Mouse (Mus musculus): ENCODE results near the gene Lce1d.
"Not testable (repeated sequence)": the region's sequence is repeated elsewhere in the genome, so short reads cannot be mapped to it uniquely, and the experiment has no call there.

Gene Lce1d

GRCm38 (mm10) chr3:92687110-92687509 lies at the start of gene Lce1d:
Lce1d (minus strand) TSS chr3:92687210.
- DNase-seq = no peak

GRCm38 (mm10) chr3:92722631-92723030 lies 35.6 kb upstream of the Lce1d start:
- no peak for DNase-seq

GRCm38 (mm10) chr3:92720250-92720649 lies 33.2 kb upstream of the Lce1d start, which contains the start of gene Lce1f:
Lce1f (minus strand) TSS chr3:92720350.
- DNase-seq = no peak

- no peak for DNase-seq
Observed at GRCm38 (mm10) chr3:92715122-92715521, 28.1 kb upstream of the Lce1d start.

GRCm38 (mm10) chr3:92708974-92709373 lies 22.0 kb upstream of the Lce1d start, which contains the start of gene Lce1e:
Lce1e (minus strand) TSS chr3:92709074.
- DNase-seq = no peak

- DNase-seq = no peak
Observed at GRCm38 (mm10) chr3:92694613-92695012, 7.6 kb upstream of the Lce1d start.

GRCm38 (mm10) chr3:92691688-92692087 lies 4.7 kb upstream of the Lce1d start:
- no peak for DNase-seq

GRCm38 (mm10) chr3:92689154-92689553 lies 2.1 kb upstream of the Lce1d start:
- DNase-seq = not testable (repeated sequence)

GRCm38 (mm10) chr3:92678947-92679346 lies 8.1 kb downstream of the Lce1d start, which contains the start of gene Lce1c:
Lce1c (plus strand) TSS chr3:92679247.
- DNase-seq = no peak

- no peak for DNase-seq
Observed at GRCm38 (mm10) chr3:92670215-92670614, 16.8 kb downstream of the Lce1d start, which contains the start of gene Lce1a2. Lce1a2 (minus strand) TSS chr3:92670315.

- no peak for DNase-seq
Observed at GRCm38 (mm10) chr3:92656826-92657225, 30.2 kb downstream of the Lce1d start, which contains the start of gene Lce1b. Lce1b (minus strand) TSS chr3:92656926.

GRCm38 (mm10) chr3:92648207-92648606 lies 38.8 kb downstream of the Lce1d start, which contains the start of gene Lce1a1:
Lce1a1 (minus strand) TSS chr3:92648307.
- DNase-seq = no peak

GRCm38 (mm10) chr3:92639854-92640253 lies 47.2 kb downstream of the Lce1d start:
- no peak for DNase-seq

- no peak for DNase-seq
Observed at GRCm38 (mm10) chr3:92638653-92638991, 48.4 kb downstream of the Lce1d start.

- DNase-seq = no peak
Observed at GRCm38 (mm10) chr3:92637745-92638652, 49.0 kb downstream of the Lce1d start.
